Mouse (Mus musculus) stomach, postnatal 0 days (tissue): ENCODE data around the gene Rabep1. TPM values are rescaled to one million over a fixed set of nuclear protein-coding genes. Genes with fewer than 3 reads are reported as not detected.

ENCODE experiments used
- ATAC-seq: fragments of 200-750 bp; cut with Nextera tagmentation; 2 replicates; pipeline ENCODE4 v1.8.0; 2017; ENCODE audit not compliant: low FRiP score, low TSS enrichment
- DNase-seq: peaks from one replicate; pipeline ENCODE4 v3.0.0-alpha.2; 2016; ENCODE audit warnings: low spot score
- H3K27ac ChIP-seq: fragments of 300-500 bp; sonication (generic); replicated peaks from 2 replicates; pipeline ENCODE4 v1.5.1; 2014; ENCODE audit warnings: mild to moderate bottlenecking, control low read depth
- H3K27me3 ChIP-seq: fragments of 300-500 bp; sonication (generic); 2 replicates; pipeline ENCODE4 v1.6.1; 2014; ENCODE audit warnings: low read length; ENCODE audit not compliant: control insufficient read depth, insufficient read depth
- H3K36me3 ChIP-seq: fragments of 300-500 bp; sonication (generic); 2 replicates; pipeline ENCODE4 v1.6.1; 2014; ENCODE audit warnings: low read length, mixed read lengths; ENCODE audit not compliant: control insufficient read depth, insufficient read depth
- H3K4me1 ChIP-seq: fragments of 300-500 bp; sonication (generic); replicated peaks from 2 replicates; pipeline ENCODE4 v1.6.1; 2014; ENCODE audit warnings: antibody characterized with exemption; ENCODE audit not compliant: control insufficient read depth, insufficient read depth
- H3K4me2 ChIP-seq: fragments of 300-500 bp; sonication (generic); replicated peaks from 2 replicates; pipeline ENCODE4 v1.6.1; 2014; ENCODE audit warnings: low read depth, mild to moderate bottlenecking, control low read depth, moderate library complexity
- H3K4me3 ChIP-seq: fragments of 300-500 bp; sonication (generic); 2 replicates; pipeline ENCODE4 v1.5.1; 2014; ENCODE audit warnings: low read depth, low read length, control low read depth
- H3K9ac ChIP-seq: fragments of 300-500 bp; sonication (generic); 2 replicates; pipeline ENCODE4 v1.6.1; 2014; ENCODE audit warnings: mild to moderate bottlenecking, low read length, control low read depth, mixed read lengths
- H3K9me3 ChIP-seq: fragments of 300-500 bp; sonication (generic); 2 replicates; pipeline ENCODE4 v1.6.1; 2016; ENCODE audit warnings: low read length; ENCODE audit not compliant: control insufficient read depth
- CTCF ChIP-seq: IDR thresholded peaks from 2 replicates; pipeline ENCODE4 v1.5.1; 2016; ENCODE audit warnings: antibody characterized with exemption, low read depth, mild to moderate bottlenecking, moderate library complexity
- EP300 ChIP-seq: optimal IDR thresholded peaks from 2 replicates; pipeline ENCODE3; 2016; ENCODE audit warnings: antibody characterized with exemption
- WGBS: fragments of 180-500 bp; shearing (Covaris S2); extraction: QIAGEN DNeasy Blood & Tissue Kit; methylation state at CpG from one replicate; pipeline ENCODE4 v1.1.7; 2014; 5-methylcytosine and 5-hydroxymethylcytosine counted together
- polyA plus RNA-seq: library from polyadenylated mRNA; unstranded; fragments of >200 nt; fragmentation: Nextera tagmentation; extraction: Ambion mirVana; gene quantifications from 2 replicates; pipeline ENCODE4 v1.2.1, GENCODE M21; 2015

Rabep1 gene
- polyA plus RNA-seq, 1 experiment from 2014 or later = 17.5 TPM

DNA sequence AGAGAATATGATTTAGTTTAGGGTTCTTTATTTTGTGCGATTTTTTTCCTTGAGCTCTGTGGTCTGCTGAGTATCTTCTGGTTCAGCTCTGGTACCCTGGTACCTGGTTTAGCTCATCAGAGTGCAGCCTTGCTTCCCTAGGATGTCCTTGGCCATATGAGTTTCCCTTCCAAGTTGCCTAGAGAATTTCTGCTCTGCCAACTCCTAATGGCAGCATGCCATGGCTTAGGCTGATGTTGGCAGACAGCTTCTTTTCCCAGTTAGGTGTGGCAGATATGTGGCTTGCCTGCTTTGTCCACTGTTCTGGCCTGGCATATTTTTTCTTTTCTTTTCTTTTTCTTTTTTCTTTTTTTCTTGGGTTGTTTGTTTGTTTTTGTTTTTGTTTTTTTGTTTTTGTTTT, 25.8 kb downstream of the Rabep1 start:
- ATAC-seq = no peak
- H3K36me3 ChIP-seq = no peaks in the 10 kb centered on the region
- TF ChIP-seq CTCF (no peak), EP300 (no peak)
- DNase-seq = peak; percentile 53
- no peaks in the 10 kb centered on the region for H3K27me3 ChIP-seq
- no peak overlapping the region for H3K27ac ChIP-seq
- H3K4me2 ChIP-seq = no peak overlapping the region
- WGBS = 76% methylated on average over 1 of the region's 1 CpGs
- no peaks in the 10 kb centered on the region for H3K9me3 ChIP-seq
- no peak overlapping the region for H3K9ac ChIP-seq
- H3K4me3 ChIP-seq = no peak overlapping the region
- H3K4me1 ChIP-seq = no peaks in the 10 kb centered on the region

DNA sequence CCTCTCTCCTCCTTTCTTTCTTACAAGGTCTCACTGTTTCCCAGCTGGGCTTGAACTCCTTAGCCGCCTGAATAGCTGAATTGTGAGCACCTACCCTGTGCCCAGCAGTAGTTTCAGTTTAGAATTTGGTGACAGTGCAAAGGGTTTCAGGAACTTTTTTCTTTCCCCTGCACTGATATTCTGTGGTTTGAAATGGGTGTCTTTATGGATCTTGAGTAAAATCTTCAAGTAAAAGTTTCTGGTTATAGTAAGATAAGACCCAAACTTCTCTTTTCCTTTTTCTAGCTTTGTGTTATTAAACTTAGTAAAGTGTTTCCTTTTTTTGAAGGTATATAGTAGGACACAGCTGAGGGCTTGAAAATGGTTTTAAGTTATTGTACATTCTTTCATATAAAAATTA, 26.5 kb downstream of the Rabep1 start:
- Histone ChIP-seq H3K9ac (no peak overlapping the region), H3K4me1 (no peaks in the 10 kb centered on the region), H3K9me3 (no peaks in the 10 kb centered on the region), H3K27me3 (no peaks in the 10 kb centered on the region), H3K27ac (no peak overlapping the region), H3K4me3 (no peak overlapping the region), H3K4me2 (no peak overlapping the region), H3K36me3 (no peaks in the 10 kb centered on the region)
- no peak for TF ChIP-seq CTCF
- TF ChIP-seq EP300 = no peak
- WGBS = 69% methylated on average over 1 of the region's 1 CpGs
- no peak for DNase-seq
- ATAC-seq = no peak

DNA sequence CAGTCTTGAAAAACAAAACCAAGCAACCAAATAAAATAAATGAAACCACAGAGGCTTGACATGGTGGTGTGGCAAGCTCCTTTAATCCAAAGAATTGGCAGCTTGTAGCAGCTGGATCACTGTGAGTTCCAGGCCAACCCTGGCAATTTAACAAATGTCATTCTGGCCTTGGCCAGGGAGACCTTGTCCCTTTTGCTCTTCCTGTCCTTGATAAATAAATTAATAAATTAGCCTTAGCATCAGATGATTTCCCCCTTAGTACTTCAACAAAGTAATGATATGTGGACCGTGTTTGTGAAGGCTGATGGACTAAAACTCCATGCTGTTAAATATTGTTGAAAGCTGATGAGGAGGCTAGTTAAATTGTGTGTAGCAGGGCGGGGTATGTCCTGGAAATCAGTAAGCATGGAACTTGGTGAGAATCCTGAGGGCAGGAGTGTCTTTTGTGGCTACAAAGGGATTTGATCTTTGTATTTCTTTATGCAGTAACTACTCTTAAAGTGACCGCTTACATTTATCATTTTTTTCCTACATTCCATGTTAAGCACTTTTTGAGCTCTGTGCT, 27.3 kb downstream of the Rabep1 start:
- no peak overlapping the region for H3K9ac ChIP-seq
- ATAC-seq (no peak), DNase-seq (no peak)
- H3K27me3 ChIP-seq = no peaks in the 10 kb centered on the region
- H3K4me2 ChIP-seq = no peak overlapping the region
- H3K9me3 ChIP-seq = no peaks in the 10 kb centered on the region
- no peak for TF ChIP-seq EP300
- TF ChIP-seq CTCF = no peak
- H3K4me3 ChIP-seq = no peak overlapping the region
- H3K4me1 ChIP-seq = no peaks in the 10 kb centered on the region
- 79% methylated on average over 3 of the region's 3 CpGs for WGBS
- H3K27ac ChIP-seq = no peak overlapping the region
- no peaks in the 10 kb centered on the region for H3K36me3 ChIP-seq

DNA sequence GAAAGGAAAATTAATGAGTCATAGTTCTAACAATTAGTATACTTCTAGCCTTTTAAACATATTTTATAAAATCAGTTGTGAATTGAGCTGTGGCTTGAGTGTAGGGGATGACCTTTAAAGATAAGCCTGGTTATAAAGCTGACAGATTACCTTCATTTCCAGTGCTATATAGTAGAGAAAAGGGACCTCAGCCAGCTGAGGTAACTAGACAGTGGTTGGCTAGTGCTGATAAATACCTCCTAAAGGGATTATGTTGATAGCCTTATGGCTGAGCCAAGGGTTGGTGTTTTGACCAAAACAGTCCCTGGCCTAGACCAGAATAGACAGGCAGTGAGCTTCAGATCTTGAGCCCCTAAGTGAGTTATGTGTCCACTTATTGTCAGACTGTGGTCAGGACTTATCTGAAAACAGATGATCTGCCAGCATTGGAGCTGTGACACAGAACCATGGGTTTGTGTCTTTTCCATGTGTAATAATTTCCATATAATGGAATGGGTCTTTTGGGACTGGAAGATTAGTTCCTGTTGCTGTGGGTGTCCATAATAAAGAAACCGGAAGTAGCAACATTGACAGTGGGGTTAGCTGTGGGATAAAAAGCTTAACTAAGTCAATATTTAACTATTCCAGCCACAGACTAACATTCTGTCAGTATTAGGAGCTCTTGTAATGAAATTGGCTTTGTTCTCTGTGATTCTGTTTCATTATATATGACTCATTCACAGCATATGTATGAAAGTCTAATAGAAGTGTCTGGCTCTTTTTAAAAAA, 29.5 kb downstream of the Rabep1 start:
- ATAC-seq (peak; percentile 67; the same call in 1 of the 2 replicates), DNase-seq (no peak)
- H3K4me1 ChIP-seq = no peaks in the 10 kb centered on the region
- no peaks in the 10 kb centered on the region for H3K9me3 ChIP-seq
- 30% methylated on average over 1 of the region's 1 CpGs for WGBS
- H3K36me3 ChIP-seq = no peaks in the 10 kb centered on the region
- H3K4me3 ChIP-seq = no peak overlapping the region
- H3K4me2 ChIP-seq = no peak overlapping the region
- TF ChIP-seq EP300 (no peak), CTCF (no peak)
- H3K9ac ChIP-seq = no peak overlapping the region
- H3K27me3 ChIP-seq = no peaks in the 10 kb centered on the region
- 0 out of 2 replicates have a peak overlapping the region, but pooled peaks have one; percentile 14 for H3K27ac ChIP-seq

DNA sequence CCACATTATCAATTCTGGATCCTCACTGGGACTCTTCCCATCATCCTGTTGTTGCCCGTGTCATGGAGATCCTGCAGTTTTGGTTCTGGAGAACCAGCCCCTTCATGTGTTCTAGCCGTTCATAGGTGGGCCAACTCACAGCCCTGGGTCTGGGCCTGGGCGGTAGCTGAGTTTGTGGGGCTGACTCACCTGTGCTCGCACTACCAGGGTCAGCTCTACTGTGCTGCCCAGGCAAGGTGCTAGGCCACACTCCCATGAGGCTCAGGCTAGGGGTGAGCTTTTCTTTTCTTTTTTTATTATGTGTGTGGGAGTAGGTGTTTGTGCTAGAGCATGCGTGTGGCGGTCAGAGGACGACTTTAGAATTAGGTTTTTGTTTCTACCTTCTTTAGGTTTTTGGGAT, 33.1 kb downstream of the Rabep1 start:
- ATAC-seq = peak; percentile 60; the same call in 1 of the 2 replicates
- 91% methylated on average over 7 of the region's 7 CpGs for WGBS
- Histone ChIP-seq H3K36me3 (no peaks in the 10 kb centered on the region), H3K4me1 (no peaks in the 10 kb centered on the region), H3K27me3 (no peaks in the 10 kb centered on the region), H3K27ac (no peak overlapping the region), H3K4me3 (no peak overlapping the region), H3K9me3 (no peaks in the 10 kb centered on the region), H3K9ac (no peak overlapping the region), H3K4me2 (no peak overlapping the region)
- DNase-seq = no peak
- no peak for TF ChIP-seq CTCF
- TF ChIP-seq EP300 = no peak

DNA sequence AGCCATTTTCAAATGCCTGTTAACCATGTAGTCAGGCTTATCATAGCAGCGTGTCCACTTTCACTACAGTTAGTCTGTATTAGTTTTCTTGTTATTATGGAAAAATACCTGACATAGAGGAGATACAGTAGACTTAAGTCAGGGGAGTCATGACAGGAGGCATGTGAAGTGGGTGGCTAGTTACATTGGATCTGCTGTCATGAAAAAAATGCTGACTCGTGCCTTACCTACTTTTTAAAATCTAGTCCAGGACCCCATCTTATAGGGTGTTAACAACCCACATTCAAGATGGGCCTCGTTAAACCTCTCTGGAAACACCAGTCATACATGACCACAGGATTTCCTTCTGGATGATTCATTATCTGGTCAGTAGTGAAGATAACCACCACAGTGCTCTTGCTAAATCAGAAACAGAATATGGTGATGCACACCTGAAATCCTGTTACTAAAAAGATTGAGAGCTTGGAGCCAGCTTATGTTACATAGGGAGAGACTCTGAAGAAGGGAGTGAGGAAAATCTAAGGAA, 38.4 kb downstream of the Rabep1 start:
- no peak overlapping the region for H3K4me3 ChIP-seq
- no peak for TF ChIP-seq EP300
- TF ChIP-seq CTCF = no peak
- no peak overlapping the region for H3K9ac ChIP-seq
- H3K4me1 ChIP-seq = no peaks in the 10 kb centered on the region
- 91% methylated on average over 3 of the region's 3 CpGs for WGBS
- no peaks in the 10 kb centered on the region for H3K36me3 ChIP-seq
- H3K9me3 ChIP-seq = no peaks in the 10 kb centered on the region
- no peak overlapping the region for H3K4me2 ChIP-seq
- no peak overlapping the region for H3K27ac ChIP-seq
- no peak for DNase-seq
- no peaks in the 10 kb centered on the region for H3K27me3 ChIP-seq
- ATAC-seq = no peak
